Mouse (Mus musculus): ENCODE data around the gene Spns3.

- TF ChIP-seq CTCF (IDR thresholded peaks at IDR 0.05; ENCODE audit: borderline replicate concordance, extremely low read depth, insufficient read depth, insufficient read length) (no peak), POLR2A (IDR thresholded peaks at IDR 0.05; ENCODE audit: borderline replicate concordance, extremely low read depth, insufficient read depth, insufficient read length, poor library complexity, severe bottlenecking) (no peak)
Observed at GRCm38 (mm10) chr11:72519895-72520294, 30.4 kb downstream of the Spns3 start.
